Mouse (Mus musculus): ENCODE measurements around the gene Slc16a4. TPM values are rescaled to one million over a fixed set of nuclear protein-coding genes. Genes with fewer than 3 reads are reported as not detected.
A peak's percentile ranks its signal among the peaks of the same experiment; 100 is the strongest.

Slc16a4 gene
- polyA plus RNA-seq, 1 experiment: 11.6 TPM

DNA sequence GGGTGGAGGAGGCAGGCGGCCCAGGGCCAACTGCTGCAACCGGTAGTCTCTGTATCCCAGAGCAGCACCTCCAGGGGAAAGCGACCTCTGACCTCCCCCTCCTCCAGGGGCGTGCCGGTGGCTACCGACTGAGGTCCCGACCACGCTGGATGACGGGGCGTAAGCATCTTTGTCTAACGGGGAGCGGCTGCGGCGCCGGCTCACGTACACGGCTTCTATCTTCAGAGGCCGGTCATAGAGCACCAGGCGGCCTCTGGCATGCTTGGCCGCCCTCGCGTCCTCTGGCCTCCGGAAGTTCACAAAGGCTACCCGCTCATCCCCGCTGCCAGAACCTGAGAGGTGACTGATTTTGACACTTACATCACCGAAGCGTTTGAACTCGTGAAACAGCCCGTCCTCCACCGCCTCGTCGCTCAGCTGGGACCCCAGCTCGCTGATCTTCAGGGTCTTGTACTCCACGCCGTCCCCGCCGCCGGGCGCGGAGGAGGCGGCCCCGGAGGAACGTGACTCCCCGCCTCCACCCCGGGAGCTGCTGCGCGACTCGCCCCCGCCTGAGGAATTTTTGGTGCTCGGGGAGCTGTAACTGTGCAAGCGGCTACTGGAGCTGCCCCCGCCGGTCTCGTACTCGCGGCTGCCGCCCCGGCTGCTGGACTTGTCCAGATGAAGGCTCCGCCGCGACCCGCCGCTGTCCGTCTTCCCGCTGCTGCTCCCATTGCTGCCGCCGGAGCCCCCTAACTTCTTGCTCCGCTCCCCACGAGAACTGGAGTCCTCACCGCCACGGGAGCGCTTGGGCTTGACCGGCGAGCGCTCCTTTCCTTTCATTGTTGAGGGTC is 41.3 kb downstream of the Slc16a4 start:
- Histone ChIP-seq H3K27ac (ENCODE audit: insufficient read depth, low read length) (peak overlapping the region; percentile 73), H3K4me1 (ENCODE audit: control insufficient read depth, insufficient read depth, low read length) (peaks cover 9% of the 10 kb centered on the region), H3K4me3 (ENCODE audit: insufficient read depth, low read length) (peak overlapping the region; percentile 71)
- TF ChIP-seq POLR2A (IDR thresholded peaks at IDR 0.05; ENCODE audit: low read depth, low read length) (no peak), CTCF (IDR thresholded peaks at IDR 0.05; ENCODE audit: borderline replicate concordance, insufficient read depth, low read length) (no peak)

DNA sequence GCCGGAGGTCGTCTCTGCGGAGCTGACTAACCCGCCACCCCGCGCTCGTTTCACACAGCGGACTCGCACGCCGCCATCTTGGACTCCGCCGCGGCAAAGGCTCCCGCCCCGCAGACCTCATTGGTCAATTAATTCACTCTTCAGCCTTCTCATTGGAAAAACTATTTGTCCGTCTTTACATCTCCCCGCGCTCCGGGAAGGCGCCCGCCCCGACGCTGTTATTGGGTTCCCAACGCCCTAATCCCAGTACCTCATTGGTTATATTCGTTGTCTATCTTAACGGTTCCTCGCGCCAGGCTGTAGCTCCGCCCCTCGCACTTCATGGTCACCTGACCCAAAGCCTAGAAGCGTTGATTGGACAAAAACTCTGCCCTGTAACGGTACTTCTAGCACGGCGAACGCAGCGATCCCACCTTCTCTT is 41.9 kb downstream of the Slc16a4 start:
- Histone ChIP-seq H3K4me1 (ENCODE audit: control insufficient read depth, insufficient read depth, low read length) (peaks cover 9% of the 10 kb centered on the region), H3K4me3 (ENCODE audit: insufficient read depth, low read length) (peak overlapping the region; percentile 82), H3K27ac (ENCODE audit: insufficient read depth, low read length) (peak overlapping the region; percentile 89)
- no peak for TF ChIP-seq CTCF (IDR thresholded peaks at IDR 0.05; ENCODE audit: borderline replicate concordance, insufficient read depth, low read length)
- peak; percentile 80 for TF ChIP-seq POLR2A (IDR thresholded peaks at IDR 0.05; ENCODE audit: low read depth, low read length)

DNA sequence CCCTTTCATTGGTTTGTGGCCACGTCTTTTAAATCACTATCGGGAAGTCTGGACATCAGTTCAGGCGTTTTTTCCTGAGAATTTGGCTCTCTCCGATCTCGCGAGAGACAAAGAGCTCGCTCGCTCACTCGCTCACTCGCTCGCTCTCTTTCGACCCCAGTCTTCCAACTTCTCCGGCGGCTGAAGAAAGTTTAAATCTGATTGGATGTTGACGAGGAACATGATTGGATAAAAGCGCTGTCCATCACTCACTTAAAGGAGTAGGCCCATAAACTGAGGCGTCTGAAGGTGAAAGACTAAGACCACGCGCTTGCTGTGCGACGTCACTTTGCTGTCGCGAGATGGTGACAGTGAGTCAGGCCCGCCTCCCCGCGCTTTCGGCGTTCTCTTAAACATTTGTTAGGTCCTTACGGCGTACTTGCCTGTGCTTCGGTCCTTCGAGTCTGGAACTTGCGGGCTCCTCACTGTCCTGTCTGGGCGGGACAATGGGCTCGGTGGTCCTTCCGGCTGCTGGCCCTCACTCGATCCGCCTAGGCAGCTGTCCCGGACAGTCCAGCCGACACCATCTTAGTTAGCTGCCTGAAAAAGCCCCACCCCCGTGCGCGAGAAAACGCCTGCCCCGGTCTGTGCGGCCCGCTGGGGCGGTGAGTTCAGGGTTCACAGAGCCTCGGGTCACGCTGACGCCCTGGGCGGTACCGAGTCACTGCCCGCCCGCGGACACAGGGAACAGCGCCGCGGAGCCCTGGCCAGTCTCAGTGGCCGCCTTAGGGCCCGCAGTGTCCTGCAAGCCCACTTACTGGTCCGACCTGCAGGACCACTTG is 42.6 kb downstream of the Slc16a4 start, which contains the start of gene Rbm15:
Rbm15 (minus strand) TSS at position 293 of the 821 bp plus-strand sequence.
- Histone ChIP-seq H3K27ac (ENCODE audit: insufficient read depth, low read length) (peak within 1 kb of the TSS; percentile 89), H3K4me3 (ENCODE audit: insufficient read depth, low read length) (peak within 1 kb of the TSS; percentile 82), H3K4me1 (ENCODE audit: control insufficient read depth, insufficient read depth, low read length) (peaks cover 9% of the 10 kb centered on the region)
- no peak for TF ChIP-seq CTCF (IDR thresholded peaks at IDR 0.05; ENCODE audit: borderline replicate concordance, insufficient read depth, low read length)
- TF ChIP-seq POLR2A (IDR thresholded peaks at IDR 0.05; ENCODE audit: low read depth, low read length): peak; percentile 70

DNA sequence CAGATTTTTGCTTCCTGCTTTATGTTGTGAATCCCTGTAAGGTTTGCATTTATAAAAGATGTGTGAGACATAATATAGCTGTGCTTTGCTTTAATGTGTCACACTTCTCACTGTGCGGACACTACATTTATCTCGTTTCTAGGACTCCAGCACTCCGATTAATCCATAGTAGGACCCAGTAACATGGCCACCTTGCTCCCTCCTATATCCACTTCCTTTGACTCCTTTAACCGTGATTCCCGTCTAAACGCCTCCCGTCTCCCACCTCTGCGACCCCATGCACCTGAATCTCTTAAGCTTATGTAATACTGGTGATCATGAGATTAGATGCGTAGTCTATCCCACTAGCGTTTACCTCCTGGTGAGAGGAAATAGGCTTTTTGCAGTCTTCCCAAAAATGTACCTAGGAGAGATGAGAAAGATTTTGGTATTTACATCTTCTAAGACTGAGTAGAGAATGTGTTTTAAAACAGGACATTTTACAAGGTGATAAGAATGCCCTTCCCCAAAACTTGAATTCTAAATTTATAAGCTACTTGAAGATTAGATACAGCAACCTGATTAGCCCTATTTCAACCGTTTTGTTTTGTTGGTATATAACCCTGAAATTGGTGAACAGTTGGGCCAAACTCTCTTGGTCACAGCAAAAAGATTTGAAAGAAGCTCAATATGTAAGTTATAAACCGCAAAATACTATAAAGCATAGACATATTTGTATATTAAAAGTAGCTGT is 43.3 kb downstream of the Slc16a4 start:
- Histone ChIP-seq H3K4me1 (ENCODE audit: control insufficient read depth, insufficient read depth, low read length) (peaks cover 9% of the 10 kb centered on the region), H3K4me3 (ENCODE audit: insufficient read depth, low read length) (peak overlapping the region; percentile 82), H3K27ac (ENCODE audit: insufficient read depth, low read length) (peak overlapping the region; percentile 89)
- TF ChIP-seq CTCF (IDR thresholded peaks at IDR 0.05; ENCODE audit: borderline replicate concordance, insufficient read depth, low read length) (no peak), POLR2A (IDR thresholded peaks at IDR 0.05; ENCODE audit: low read depth, low read length) (no peak)

DNA sequence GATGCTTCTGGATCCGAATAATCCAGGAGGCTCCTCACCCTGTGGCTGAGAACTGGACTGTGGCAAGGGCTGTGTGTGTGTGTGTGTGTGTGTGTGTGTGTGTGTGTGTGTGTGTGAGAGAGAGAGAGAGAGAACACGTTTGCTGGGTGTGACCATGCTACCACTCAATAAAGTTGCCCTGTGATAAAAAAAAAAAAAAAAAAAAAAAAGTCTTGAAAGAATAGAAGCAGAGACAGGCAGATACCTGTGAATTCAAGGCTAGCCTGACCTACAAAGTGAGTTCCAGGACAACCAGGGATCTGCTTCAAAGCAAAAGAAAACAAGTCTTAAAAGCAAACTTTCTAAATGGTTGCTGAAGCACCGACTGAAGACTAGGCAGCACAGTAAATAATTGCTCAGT is 52.9 kb downstream of the Slc16a4 start:
- no peak for TF ChIP-seq CTCF (IDR thresholded peaks at IDR 0.05; ENCODE audit: borderline replicate concordance, insufficient read depth, low read length)
- no peak for TF ChIP-seq POLR2A (IDR thresholded peaks at IDR 0.05; ENCODE audit: low read depth, low read length)
- Histone ChIP-seq H3K27ac (ENCODE audit: insufficient read depth, low read length) (no peak overlapping the region), H3K4me3 (ENCODE audit: insufficient read depth, low read length) (no peak overlapping the region)

DNA sequence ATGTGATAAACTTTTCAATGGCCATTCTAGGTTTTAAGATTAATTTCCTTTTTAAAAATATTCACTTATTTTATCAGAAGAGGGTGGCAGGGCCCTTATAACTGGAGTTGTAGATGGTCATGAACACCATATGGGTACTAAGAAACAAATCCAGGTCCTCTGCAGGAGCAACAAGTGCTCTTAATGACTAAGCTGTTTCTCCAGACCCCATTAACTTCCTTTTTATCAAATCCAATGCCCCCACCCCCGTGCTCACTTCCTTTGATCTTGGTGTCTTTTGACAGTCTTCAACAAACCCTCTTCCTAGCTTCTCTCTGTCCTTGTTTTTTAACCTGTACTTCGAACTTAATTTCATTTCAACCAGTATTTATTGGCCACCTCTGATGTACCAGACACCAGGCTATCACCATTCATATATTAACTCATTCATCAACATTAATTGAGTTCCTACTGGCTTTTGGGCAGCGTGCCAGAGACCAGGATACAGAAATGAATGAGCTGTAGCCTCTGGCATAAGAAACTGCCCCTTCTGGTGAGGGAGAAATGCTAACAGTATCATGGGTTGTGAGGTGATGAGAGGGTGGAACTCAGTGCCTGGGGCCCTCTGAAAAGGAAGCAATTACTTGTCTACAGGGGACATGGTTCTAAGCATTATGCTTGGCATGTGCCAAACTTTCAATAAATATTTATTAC is 54.1 kb downstream of the Slc16a4 start:
- Histone ChIP-seq H3K4me3 (ENCODE audit: insufficient read depth, low read length) (no peak overlapping the region), H3K4me1 (ENCODE audit: control insufficient read depth, insufficient read depth, low read length) (no peaks in the 10 kb centered on the region), H3K27ac (ENCODE audit: insufficient read depth, low read length) (no peak overlapping the region)
- no peak for TF ChIP-seq CTCF (IDR thresholded peaks at IDR 0.05; ENCODE audit: borderline replicate concordance, insufficient read depth, low read length)
- TF ChIP-seq POLR2A (IDR thresholded peaks at IDR 0.05; ENCODE audit: low read depth, low read length): no peak

More for the DNA sequence above, 52.9 kb downstream of the Slc16a4 start:
- no peaks in the 10 kb centered on the region for H3K4me1 ChIP-seq (ENCODE audit: control insufficient read depth, insufficient read depth, low read length)

DNA sequence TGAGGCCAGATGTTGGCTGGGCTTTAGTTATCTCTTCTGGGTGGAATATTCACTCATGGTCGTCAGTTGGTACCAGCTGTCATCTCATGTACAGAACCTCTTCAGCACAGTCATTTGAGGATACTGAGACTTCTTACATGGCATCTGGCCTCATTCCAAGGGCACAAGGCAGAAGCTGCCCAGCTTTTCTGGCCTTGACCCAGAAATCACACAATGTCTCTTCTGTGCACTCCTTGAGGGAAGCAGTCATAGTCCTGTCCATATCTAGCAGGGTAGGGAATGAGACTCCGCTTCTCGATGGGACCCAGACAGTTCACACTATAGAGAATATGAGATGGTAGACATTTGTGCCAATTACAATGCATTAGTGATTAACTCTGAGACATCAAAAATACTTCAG is 58.0 kb downstream of the Slc16a4 start:
- H3K27ac ChIP-seq (ENCODE audit: insufficient read depth, low read length): no peak overlapping the region
- no peaks in the 10 kb centered on the region for H3K4me1 ChIP-seq (ENCODE audit: control insufficient read depth, insufficient read depth, low read length)
- no peak overlapping the region for H3K4me3 ChIP-seq (ENCODE audit: insufficient read depth, low read length)
- TF ChIP-seq CTCF (IDR thresholded peaks at IDR 0.05; ENCODE audit: borderline replicate concordance, insufficient read depth, low read length) (no peak), POLR2A (IDR thresholded peaks at IDR 0.05; ENCODE audit: low read depth, low read length) (no peak)

DNA sequence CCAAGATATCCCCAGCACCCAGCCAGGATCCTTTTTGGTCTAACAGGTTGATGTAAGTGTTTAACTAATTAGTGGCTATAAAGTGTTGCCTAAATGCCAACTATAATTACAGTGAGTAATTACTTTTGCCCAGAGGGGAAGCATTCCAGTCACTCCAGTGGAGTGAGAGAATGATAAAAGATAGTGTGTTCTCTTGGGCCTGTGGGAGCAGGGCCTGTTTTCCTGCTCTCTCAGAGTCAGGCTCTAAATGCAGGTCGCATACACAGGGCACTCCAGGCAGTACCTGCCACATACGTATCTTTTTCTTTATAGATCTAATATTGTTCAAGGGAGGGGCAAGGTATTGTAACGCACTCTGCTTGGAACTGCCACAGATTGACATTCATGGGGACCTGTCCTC is 60.7 kb downstream of the Slc16a4 start:
- TF ChIP-seq CTCF (IDR thresholded peaks at IDR 0.05; ENCODE audit: borderline replicate concordance, insufficient read depth, low read length) (no peak), POLR2A (IDR thresholded peaks at IDR 0.05; ENCODE audit: low read depth, low read length) (no peak)
- peaks cover 2% of the 10 kb centered on the region; the same call in 1 of the 2 replicates for H3K4me1 ChIP-seq (ENCODE audit: control insufficient read depth, insufficient read depth, low read length)
- no peak overlapping the region for H3K4me3 ChIP-seq (ENCODE audit: insufficient read depth, low read length)
- H3K27ac ChIP-seq (ENCODE audit: insufficient read depth, low read length): no peak overlapping the region
